Mouse (Mus musculus): Measurements from ENCODE around the gene Syvn1. TPM values are rescaled to one million over a fixed set of nuclear protein-coding genes. Genes with fewer than 3 reads are reported as not detected.

The Syvn1 gene
- total RNA-seq (2022) = 10 to 100 TPM; 18.9 to 21.7 (median 21.4) TPM

- DNase-seq (ENCODE audit: low spot score) = peak; percentile 97
These were observed at the start of gene Syvn1 for GRCm38 (mm10) chr19:6046294-6047153. Gene Syvn1, plus strand, starts transcription at chr19:6046576.

GRCm38 (mm10) chr19:5998180-5998579, 48.2 kb upstream of the Syvn1 start:
- no peak for DNase-seq (ENCODE audit: low spot score)

DNA sequence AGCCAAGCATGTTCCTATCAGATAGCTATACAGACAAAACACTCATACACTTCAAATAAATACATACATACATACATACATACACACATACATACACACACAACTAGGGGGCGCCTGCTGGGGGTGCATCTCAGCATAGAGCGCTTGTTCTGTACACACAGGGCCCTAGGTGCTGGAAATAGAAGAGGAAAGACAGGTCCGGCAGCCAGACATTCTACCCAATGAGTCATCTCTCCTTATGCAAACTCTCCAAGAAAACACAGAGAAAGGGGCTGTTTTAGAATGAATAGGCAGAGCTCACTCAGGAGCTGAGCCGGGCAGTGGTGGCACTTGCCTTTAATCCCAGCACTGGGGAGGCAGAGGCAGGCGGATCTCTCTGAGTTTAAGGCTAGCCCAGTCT, 46.4 kb upstream of the Syvn1 start:
- no peak for DNase-seq (ENCODE audit: low spot score)

DNA sequence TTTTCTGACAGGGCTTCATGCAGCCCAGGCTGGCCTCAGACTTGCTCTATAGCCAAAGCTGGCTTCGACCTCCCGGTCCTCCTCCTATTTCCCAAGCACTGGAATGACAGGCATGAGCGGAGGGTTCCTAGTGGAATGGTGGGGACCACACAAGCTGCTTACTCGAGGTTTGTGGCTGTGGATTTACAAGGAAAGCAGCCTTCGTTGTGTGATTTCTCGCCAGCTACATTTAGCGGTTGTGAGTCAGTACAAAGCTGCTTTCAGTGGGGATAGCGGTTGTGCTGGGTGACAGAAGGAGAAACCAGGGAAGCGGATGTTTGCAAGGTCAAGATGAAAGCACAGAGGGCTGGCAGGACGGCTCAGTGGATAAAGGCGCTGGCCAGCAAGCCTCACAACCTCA, 40.8 kb upstream of the Syvn1 start:
- DNase-seq (ENCODE audit: low spot score) = no peak

DNA sequence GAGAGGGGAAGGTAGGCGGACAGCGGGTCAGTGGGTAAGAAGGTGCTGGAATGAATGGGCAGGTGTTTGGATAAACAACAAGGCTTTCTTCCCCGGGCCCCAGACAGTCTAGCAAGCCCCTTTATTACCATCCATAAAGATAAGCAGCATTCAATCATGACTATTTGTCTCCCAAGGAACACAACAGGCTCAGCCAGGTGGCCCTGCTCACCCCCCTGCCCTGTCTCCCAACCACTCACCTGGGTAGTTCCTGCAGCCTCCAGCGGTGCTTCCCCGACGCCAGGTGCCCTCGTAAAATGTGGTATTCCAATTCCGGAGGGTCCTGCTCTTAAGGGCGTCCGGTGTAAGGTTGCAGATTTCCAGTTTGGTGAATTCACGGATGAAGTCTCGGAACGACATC, 39.4 kb upstream of the Syvn1 start:
- DNase-seq (ENCODE audit: low spot score) = no peak

- no peak for DNase-seq (ENCODE audit: low spot score)
These were observed 37.2 kb upstream of the Syvn1 start for GRCm38 (mm10) chr19:6009137-6009536.

DNA sequence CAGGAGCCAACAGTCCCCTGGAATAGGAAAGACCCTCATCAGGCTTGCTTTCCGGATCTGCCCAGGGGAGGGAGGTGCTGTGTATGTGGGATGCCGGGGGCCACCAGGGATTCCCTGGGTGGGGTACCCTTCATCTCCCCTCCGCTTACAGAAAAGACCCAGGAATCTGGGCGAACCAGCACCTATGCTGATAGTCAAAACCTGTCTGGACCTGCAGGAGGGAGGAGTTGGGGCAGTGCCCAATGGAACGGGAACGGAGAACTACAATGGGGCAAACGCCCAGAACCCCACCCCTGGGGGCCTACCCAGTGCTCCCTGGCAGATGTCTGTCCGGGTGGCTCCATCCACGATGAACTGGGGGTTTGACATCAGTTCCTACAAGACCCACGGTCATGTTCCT, 32.7 kb upstream of the Syvn1 start:
- no peak for DNase-seq (ENCODE audit: low spot score)

DNA sequence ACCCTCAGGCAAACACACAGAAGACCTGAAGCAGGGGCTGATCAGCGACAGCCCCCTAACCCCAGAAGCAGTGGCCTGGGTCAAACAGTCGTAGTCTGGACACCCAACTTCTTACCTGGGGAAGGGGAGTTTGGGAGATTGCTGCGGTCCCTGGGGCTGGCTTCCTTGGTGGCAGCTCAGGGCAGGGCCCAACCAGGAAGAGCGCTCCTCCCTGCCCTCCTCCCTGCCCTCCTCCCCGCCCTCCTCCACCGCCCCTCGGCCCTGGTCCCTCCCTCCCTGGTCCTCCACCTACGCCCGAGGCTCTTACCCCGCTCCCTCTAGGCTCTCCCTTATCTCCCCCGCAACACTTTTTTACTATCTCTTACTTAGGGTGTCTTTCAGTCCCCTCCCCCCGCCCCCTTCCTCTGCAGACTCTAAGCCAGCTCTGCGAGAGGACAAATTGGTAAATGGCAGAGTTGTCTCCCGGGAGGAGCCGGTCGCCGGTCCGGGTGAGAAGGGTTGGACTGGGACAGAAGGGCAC, 31.3 kb upstream of the Syvn1 start:
- peak; percentile 16 for DNase-seq (ENCODE audit: low spot score)

- DNase-seq (ENCODE audit: low spot score) = peak; percentile 55
These were observed 30.7 kb upstream of the Syvn1 start, which contains the start of gene Capn1 for GRCm38 (mm10) chr19:6015511-6016315. Gene Capn1, minus strand, starts transcription at chr19:6015897.

DNA sequence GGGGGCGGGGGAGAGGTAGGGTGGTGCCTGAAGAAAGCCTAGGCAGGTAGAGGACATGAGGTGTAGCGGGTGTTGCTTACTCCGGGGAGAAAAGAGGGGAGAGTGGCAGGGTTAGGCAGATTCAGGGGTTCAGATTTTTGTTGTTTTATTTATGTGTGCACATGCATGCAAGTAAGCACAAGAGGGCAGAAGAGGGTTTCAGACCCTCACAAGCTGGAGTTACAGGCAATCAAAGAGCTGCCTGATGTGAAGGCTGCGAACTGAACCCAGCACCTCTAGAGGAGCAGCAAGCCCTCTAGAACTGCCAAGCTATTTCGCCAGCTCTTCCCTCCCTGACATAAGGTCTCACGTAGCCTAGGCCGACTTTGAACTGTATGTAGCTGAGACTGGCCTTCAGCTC, 29.8 kb upstream of the Syvn1 start:
- DNase-seq (ENCODE audit: low spot score) = no peak

DNA sequence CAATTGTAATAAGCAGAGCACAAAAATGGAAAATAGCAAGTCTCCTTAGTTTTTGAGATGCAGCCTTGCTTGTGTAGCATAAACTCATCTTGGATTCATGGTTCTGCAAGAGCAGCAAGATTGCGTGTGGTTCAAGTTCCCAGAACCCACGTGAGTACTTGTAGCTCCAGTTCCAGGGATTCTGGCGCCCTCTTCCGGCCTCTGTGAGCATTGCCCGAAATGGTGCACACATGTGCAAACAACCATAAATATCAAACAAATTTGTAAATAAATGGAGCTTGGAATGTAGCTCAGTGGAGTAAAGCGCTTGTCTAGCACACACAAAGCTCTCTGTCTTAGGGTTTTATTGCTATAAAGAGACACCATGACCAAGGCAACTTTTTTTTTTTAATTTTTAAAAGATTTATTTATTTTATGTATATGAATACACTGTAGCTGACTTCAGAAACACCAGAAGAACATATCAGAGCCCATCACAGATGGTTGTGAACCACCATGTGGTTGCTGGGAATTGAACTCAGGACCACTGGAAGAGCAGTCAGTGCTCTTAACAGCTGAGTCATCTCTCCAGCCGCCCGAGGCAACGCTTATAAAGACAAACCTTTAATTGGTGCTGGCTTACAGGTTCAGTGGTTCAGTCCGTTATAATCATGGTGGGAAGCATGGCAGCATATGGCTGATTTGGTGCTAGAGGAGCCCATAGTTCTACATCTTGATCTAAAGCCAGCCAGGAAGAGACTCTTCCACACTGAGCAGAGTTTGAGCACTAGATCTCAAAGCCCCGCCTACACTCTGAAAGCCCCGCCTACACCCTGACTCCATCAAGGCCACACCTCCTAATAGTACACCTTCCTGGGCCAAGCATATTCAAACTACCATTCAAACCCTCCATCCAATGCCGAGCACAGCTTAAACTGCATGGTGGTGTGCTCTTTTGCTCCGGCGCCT, 28.0 kb upstream of the Syvn1 start:
- DNase-seq (ENCODE audit: low spot score) = peak; percentile 84

- DNase-seq (ENCODE audit: low spot score) = no peak
These were observed 26.1 kb upstream of the Syvn1 start for GRCm38 (mm10) chr19:6020276-6020675.

- DNase-seq (ENCODE audit: low spot score) = no peak
These were observed 23.3 kb upstream of the Syvn1 start for GRCm38 (mm10) chr19:6023059-6023458.

DNA sequence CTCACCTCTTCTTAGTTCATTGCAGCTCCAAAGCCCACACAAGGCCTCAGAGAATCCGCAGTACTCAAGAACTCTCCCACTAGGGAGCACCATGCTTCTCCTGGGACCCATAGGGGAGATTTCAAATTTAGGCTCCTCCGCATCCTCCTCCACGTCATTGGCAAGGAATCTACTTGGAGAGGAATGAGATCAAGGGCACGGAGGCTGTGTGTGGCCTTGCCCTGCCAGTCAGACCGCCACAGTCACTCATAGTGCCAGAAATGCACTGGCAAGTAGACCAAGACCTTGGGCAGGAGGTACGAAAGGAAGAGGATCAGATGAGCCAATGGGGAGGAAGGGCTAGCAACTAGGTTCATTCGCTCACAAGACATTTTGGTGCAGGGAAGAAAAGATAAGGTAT, 22.4 kb upstream of the Syvn1 start:
- DNase-seq (ENCODE audit: low spot score) = no peak

DNA sequence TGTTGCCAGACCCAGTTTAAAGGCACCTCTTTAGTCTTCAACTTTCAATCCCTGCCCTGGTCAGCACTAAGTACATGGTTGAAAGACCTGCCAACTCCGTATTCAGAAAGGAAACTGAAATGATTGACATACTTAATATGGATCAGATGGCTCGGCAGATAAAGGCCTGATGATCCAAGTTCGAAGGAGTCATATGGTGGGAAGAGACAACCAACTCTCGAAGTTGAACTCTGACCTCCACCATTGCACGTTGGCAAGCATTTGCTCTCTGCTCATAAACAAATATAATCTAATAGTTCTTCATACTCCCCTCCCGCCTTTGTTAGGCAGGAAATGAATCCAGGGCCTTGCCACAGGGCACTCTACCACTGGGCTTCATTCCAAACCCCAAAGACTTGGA, 17.4 kb upstream of the Syvn1 start:
- DNase-seq (ENCODE audit: low spot score) = no peak

DNA sequence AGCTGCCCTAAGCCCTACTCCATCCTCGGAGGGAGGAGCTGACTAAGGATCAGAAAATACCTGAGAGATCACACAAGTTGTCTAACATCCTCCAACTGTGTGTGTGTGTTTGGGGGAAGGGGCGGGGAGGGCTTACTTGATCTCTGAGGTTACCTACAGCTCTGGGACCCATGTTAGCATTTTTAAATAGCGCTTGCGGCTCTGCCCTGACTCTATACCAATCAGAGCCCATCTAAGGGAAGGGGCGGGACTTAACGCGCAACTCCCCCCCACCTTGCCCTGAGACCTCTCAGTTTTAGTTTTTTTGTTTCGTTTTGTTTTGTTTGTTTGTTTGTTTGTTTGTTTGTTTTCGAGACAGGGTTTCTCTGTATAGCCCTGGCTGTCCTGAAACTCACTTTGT, 16.9 kb upstream of the Syvn1 start:
- no peak for DNase-seq (ENCODE audit: low spot score)

- DNase-seq (ENCODE audit: low spot score) = no peak
These were observed 15.7 kb upstream of the Syvn1 start for GRCm38 (mm10) chr19:6030520-6031280.

DNA sequence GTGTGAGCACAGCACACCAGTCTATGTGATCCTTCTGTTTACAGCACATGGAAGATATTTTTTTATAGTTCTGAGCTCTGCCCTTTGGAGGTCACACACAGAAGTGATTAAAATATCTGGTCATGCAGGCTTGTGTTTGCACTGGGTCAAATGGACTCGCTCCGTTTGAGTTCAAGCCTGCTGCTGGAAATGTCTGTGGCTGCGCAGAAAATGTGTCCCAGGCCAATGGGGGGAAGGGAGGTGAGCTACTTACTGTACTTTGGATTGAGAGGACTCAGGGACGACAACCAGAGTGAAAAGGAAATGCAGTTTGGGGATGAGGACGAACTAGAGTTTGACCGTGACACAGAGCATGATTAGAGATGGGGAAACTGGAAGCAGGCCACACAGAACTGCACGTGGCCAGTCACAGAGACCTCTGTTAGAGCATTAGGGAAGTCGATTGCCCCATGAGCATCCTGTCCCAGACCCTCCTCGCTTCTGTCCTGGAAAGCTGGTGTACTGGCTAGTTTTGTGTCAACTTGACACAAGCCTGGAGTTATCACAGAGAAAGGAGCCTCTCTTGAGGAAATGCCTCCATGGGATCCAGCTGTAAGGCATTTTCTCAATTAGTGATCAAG, 10.3 kb upstream of the Syvn1 start:
- no peak for DNase-seq (ENCODE audit: low spot score)

- DNase-seq (ENCODE audit: low spot score) = no peak
These were observed 8.7 kb upstream of the Syvn1 start for GRCm38 (mm10) chr19:6037695-6038094.

- DNase-seq (ENCODE audit: low spot score) = no peak
These were observed 8.1 kb upstream of the Syvn1 start for GRCm38 (mm10) chr19:6038326-6038725.

Measured in heart, adult 8-10 months (tissue).